Mouse (Mus musculus): Measurements from ENCODE around the gene Rbsn. TPM values are rescaled to one million over a fixed set of nuclear protein-coding genes. Genes with fewer than 3 reads are reported as not detected.

Rbsn gene
- polyA plus RNA-seq, 1 experiment from 2014 or later: 7.6 TPM

- Histone ChIP-seq H3K4me2 (replicated peaks; ENCODE audit: low read depth) (no peak overlapping the region), H3K27me3 (replicated peaks; ENCODE audit: control insufficient read depth, insufficient read depth, low read length) (no peaks in the 10 kb centered on the region), H3K4me1 (replicated peaks; ENCODE audit: control insufficient read depth, insufficient read depth, low read length) (no peaks in the 10 kb centered on the region), H3K4me3 (ENCODE audit: low read depth, low read length) (no peak overlapping the region), H3K27ac (ENCODE audit: low read depth, low read length) (no peak overlapping the region), H3K36me3 (ENCODE audit: control insufficient read depth, insufficient read depth) (no peaks in the 10 kb centered on the region), H3K9me3 (ENCODE audit: control insufficient read depth) (no peaks in the 10 kb centered on the region), H3K9ac (ENCODE audit: low read depth, low read length) (no peak overlapping the region)
- no peak for TF ChIP-seq CTCF (IDR thresholded peaks at IDR 0.05; ENCODE audit: low read depth)
- 84% methylated on average over 2 of the region's 2 CpGs for WGBS
- ATAC-seq: no peak
Measured at GRCm38 (mm10) chr6:92229586-92229985, 14.9 kb upstream of the Rbsn start.

- no peaks in the 10 kb centered on the region for H3K36me3 ChIP-seq (ENCODE audit: control insufficient read depth, insufficient read depth)
- H3K4me1 ChIP-seq (replicated peaks; ENCODE audit: control insufficient read depth, insufficient read depth, low read length): no peaks in the 10 kb centered on the region
- no peak overlapping the region for H3K9ac ChIP-seq (ENCODE audit: low read depth, low read length)
- no peak for ATAC-seq
- H3K4me3 ChIP-seq (ENCODE audit: low read depth, low read length): no peak overlapping the region
- no peak overlapping the region for H3K4me2 ChIP-seq (replicated peaks; ENCODE audit: low read depth)
- TF ChIP-seq CTCF (IDR thresholded peaks at IDR 0.05; ENCODE audit: low read depth): no peak
- H3K27ac ChIP-seq (ENCODE audit: low read depth, low read length): no peak overlapping the region
- no peaks in the 10 kb centered on the region for H3K9me3 ChIP-seq (ENCODE audit: control insufficient read depth)
- no peaks in the 10 kb centered on the region for H3K27me3 ChIP-seq (replicated peaks; ENCODE audit: control insufficient read depth, insufficient read depth, low read length)
Measured at GRCm38 (mm10) chr6:92229103-92229502, 14.4 kb upstream of the Rbsn start.

DNA sequence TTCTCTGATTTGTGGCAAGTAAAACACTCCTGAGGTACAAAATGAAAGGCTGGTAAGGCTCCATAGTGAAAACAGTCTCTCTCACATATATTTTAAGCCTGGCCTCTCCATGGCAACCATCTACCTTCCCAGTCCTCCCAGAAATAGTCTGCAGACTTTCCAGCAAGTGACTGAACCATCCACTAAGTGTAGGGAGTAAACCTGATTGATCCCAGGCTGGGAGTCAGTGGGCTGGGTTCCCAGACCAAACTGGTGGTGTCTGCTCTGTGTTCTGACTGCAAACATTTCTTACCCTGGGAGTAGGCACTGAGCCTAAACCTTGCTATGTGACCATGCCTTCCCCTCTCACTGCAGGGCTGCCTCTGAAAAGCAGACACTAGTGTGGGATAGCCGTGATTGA lies 10.3 kb upstream of the Rbsn start:
- H3K9me3 ChIP-seq (ENCODE audit: control insufficient read depth): no peaks in the 10 kb centered on the region
- WGBS: 83% methylated on average over 1 of the region's 1 CpGs
- H3K27me3 ChIP-seq (replicated peaks; ENCODE audit: control insufficient read depth, insufficient read depth, low read length): no peaks in the 10 kb centered on the region
- no peak overlapping the region for H3K4me2 ChIP-seq (replicated peaks; ENCODE audit: low read depth)
- no peaks in the 10 kb centered on the region for H3K36me3 ChIP-seq (ENCODE audit: control insufficient read depth, insufficient read depth)
- H3K4me1 ChIP-seq (replicated peaks; ENCODE audit: control insufficient read depth, insufficient read depth, low read length): no peaks in the 10 kb centered on the region
- no peak for TF ChIP-seq CTCF (IDR thresholded peaks at IDR 0.05; ENCODE audit: low read depth)
- no peak for ATAC-seq
- H3K27ac ChIP-seq (ENCODE audit: low read depth, low read length): no peak overlapping the region
- no peak overlapping the region for H3K4me3 ChIP-seq (ENCODE audit: low read depth, low read length)
- no peak overlapping the region for H3K9ac ChIP-seq (ENCODE audit: low read depth, low read length)

- ATAC-seq: no peak
- Histone ChIP-seq H3K4me1 (replicated peaks; ENCODE audit: control insufficient read depth, insufficient read depth, low read length) (no peaks in the 10 kb centered on the region), H3K9ac (ENCODE audit: low read depth, low read length) (no peak overlapping the region), H3K36me3 (ENCODE audit: control insufficient read depth, insufficient read depth) (no peaks in the 10 kb centered on the region), H3K27ac (ENCODE audit: low read depth, low read length) (no peak overlapping the region), H3K9me3 (ENCODE audit: control insufficient read depth) (no peaks in the 10 kb centered on the region), H3K27me3 (replicated peaks; ENCODE audit: control insufficient read depth, insufficient read depth, low read length) (no peaks in the 10 kb centered on the region), H3K4me3 (ENCODE audit: low read depth, low read length) (no peak overlapping the region), H3K4me2 (replicated peaks; ENCODE audit: low read depth) (no peak overlapping the region)
- 80% methylated on average over 3 of the region's 3 CpGs for WGBS
- no peak for TF ChIP-seq CTCF (IDR thresholded peaks at IDR 0.05; ENCODE audit: low read depth)
Measured at GRCm38 (mm10) chr6:92222021-92222420, 7.3 kb upstream of the Rbsn start.

DNA sequence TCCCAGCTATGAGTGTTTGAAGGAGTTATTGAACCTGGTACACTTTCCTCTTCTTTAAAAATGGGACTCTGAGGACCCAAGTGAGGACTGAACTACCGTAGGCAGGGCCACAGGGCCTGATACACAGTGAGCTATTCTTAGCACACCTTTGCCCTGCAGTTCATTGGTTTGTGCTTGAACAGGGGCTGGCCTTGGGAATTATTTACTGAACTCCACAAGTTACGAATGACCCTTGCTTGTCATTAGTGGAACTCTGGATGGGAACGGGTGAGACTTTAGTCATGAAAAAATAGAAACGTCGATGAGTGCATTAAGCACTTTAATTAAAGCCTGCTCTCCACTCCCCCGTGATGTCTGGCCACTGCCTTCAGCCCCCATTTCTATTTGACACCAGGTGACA lies 6.9 kb upstream of the Rbsn start:
- H3K27me3 ChIP-seq (replicated peaks; ENCODE audit: control insufficient read depth, insufficient read depth, low read length): no peaks in the 10 kb centered on the region
- H3K4me2 ChIP-seq (replicated peaks; ENCODE audit: low read depth): no peak overlapping the region
- H3K9me3 ChIP-seq (ENCODE audit: control insufficient read depth): no peaks in the 10 kb centered on the region
- no peak for ATAC-seq
- no peak overlapping the region for H3K27ac ChIP-seq (ENCODE audit: low read depth, low read length)
- TF ChIP-seq CTCF (IDR thresholded peaks at IDR 0.05; ENCODE audit: low read depth): no peak
- 69% methylated on average over 6 of the region's 6 CpGs for WGBS
- H3K4me1 ChIP-seq (replicated peaks; ENCODE audit: control insufficient read depth, insufficient read depth, low read length): no peaks in the 10 kb centered on the region
- no peak overlapping the region for H3K9ac ChIP-seq (ENCODE audit: low read depth, low read length)
- H3K36me3 ChIP-seq (ENCODE audit: control insufficient read depth, insufficient read depth): no peaks in the 10 kb centered on the region
- no peak overlapping the region for H3K4me3 ChIP-seq (ENCODE audit: low read depth, low read length)

- Histone ChIP-seq H3K4me3 (ENCODE audit: low read depth, low read length) (no peak overlapping the region), H3K27ac (ENCODE audit: low read depth, low read length) (no peak overlapping the region), H3K36me3 (ENCODE audit: control insufficient read depth, insufficient read depth) (no peaks in the 10 kb centered on the region), H3K9me3 (ENCODE audit: control insufficient read depth) (no peaks in the 10 kb centered on the region), H3K4me2 (replicated peaks; ENCODE audit: low read depth) (no peak overlapping the region), H3K27me3 (replicated peaks; ENCODE audit: control insufficient read depth, insufficient read depth, low read length) (no peaks in the 10 kb centered on the region), H3K9ac (ENCODE audit: low read depth, low read length) (no peak overlapping the region), H3K4me1 (replicated peaks; ENCODE audit: control insufficient read depth, insufficient read depth, low read length) (no peaks in the 10 kb centered on the region; the same call in 1 of the 2 replicates)
- WGBS: 33% methylated on average over 3 of the region's 3 CpGs
- ATAC-seq: peak; percentile 60
- peak; percentile 82 for TF ChIP-seq CTCF (IDR thresholded peaks at IDR 0.05; ENCODE audit: low read depth)
Measured at GRCm38 (mm10) chr6:92219445-92219844, 4.7 kb upstream of the Rbsn start.
